Mouse (Mus musculus): Measurements from ENCODE around the gene Kifc5b. TPM values are rescaled to one million over a fixed set of nuclear protein-coding genes. Genes with fewer than 3 reads are reported as not detected.
"Not testable (repeated sequence)": the region's sequence is repeated elsewhere in the genome, so short reads cannot be mapped to it uniquely, and the experiment has no call there.

Gene Kifc5b
- polyA plus RNA-seq, 1 experiment = 1.5 TPM

- H3K4me1 ChIP-seq (ENCODE audit: control insufficient read depth, insufficient read depth, low read length) = peaks cover 10% of the 10 kb centered on the region
- H3K36me3 ChIP-seq (ENCODE audit: control insufficient read depth, insufficient read depth, low read length) = no peaks in the 10 kb centered on the region
- H3K27me3 ChIP-seq (replicated peaks; ENCODE audit: control insufficient read depth, insufficient read depth, low read length) = no peaks in the 10 kb centered on the region
- 73% methylated on average over 2 of the region's 2 CpGs for WGBS
- TF ChIP-seq POLR2A (IDR thresholded peaks at IDR 0.05; ENCODE audit: low read depth, low read length) (no peak), CTCF (conservative IDR thresholded peaks at IDR 0.05; ENCODE audit: insufficient read depth, insufficient read length, low read depth, low read length) (no peak)
- no peak overlapping the region for H3K4me3 ChIP-seq (ENCODE audit: insufficient read depth, low read depth, low read length)
- H3K27ac ChIP-seq (ENCODE audit: insufficient read depth, low read depth, low read length) = no peak overlapping the region
- DNase-seq = no peak
Measured at GRCm38 (mm10) chr17:26918343-26918742, 1.5 kb downstream of the Kifc5b start.

GRCm38 (mm10) chr17:26919516-26919915, 2.6 kb downstream of the Kifc5b start:
- H3K4me3 ChIP-seq (ENCODE audit: insufficient read depth, low read depth, low read length); H3K4me1 ChIP-seq (ENCODE audit: control insufficient read depth, insufficient read depth, low read length); H3K36me3 ChIP-seq (ENCODE audit: control insufficient read depth, insufficient read depth, low read length); H3K27me3 ChIP-seq (replicated peaks; ENCODE audit: control insufficient read depth, insufficient read depth, low read length): not testable (repeated sequence)
- WGBS = 72% methylated on average over 2 of the region's 2 CpGs
- H3K27ac ChIP-seq (ENCODE audit: insufficient read depth, low read depth, low read length) = peak overlapping the region; percentile 42; the same call in 1 of the 2 replicates
- DNase-seq = peak; percentile 69

DNA sequence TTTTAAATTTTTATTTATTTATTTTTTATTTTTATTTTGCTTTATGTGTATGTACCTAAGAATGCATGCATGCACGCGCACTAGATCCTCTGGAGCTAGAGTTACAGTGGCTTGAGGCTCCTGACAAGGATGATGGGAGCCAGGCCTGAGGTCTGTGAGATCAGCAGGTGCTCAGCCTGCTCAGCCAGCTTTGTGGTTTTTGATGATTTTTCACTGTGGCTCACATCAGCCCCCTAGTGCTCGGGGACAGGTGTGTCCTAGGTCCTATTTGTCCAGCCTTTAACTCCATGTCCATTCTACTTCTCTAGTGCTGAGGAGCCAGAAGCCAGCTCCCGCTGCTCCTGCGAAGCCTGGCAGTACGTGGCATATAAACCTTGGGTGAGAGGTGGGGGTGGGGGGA, 5.5 kb downstream of the Kifc5b start:
- not testable (repeated sequence) for DNase-seq; H3K27me3 ChIP-seq (replicated peaks; ENCODE audit: control insufficient read depth, insufficient read depth, low read length); H3K4me3 ChIP-seq (ENCODE audit: insufficient read depth, low read depth, low read length); H3K36me3 ChIP-seq (ENCODE audit: control insufficient read depth, insufficient read depth, low read length); H3K4me1 ChIP-seq (ENCODE audit: control insufficient read depth, insufficient read depth, low read length); H3K27ac ChIP-seq (ENCODE audit: insufficient read depth, low read depth, low read length)
- WGBS = 96% methylated on average over 6 of the region's 6 CpGs

- not testable (repeated sequence) for DNase-seq; H3K27me3 ChIP-seq (replicated peaks; ENCODE audit: control insufficient read depth, insufficient read depth, low read length); H3K27ac ChIP-seq (ENCODE audit: insufficient read depth, low read depth, low read length); H3K4me3 ChIP-seq (ENCODE audit: insufficient read depth, low read depth, low read length); H3K4me1 ChIP-seq (ENCODE audit: control insufficient read depth, insufficient read depth, low read length); H3K36me3 ChIP-seq (ENCODE audit: control insufficient read depth, insufficient read depth, low read length)
- 96% methylated on average over 9 of the region's 9 CpGs for WGBS
Measured at GRCm38 (mm10) chr17:26925414-26925813, 8.5 kb downstream of the Kifc5b start.

DNA sequence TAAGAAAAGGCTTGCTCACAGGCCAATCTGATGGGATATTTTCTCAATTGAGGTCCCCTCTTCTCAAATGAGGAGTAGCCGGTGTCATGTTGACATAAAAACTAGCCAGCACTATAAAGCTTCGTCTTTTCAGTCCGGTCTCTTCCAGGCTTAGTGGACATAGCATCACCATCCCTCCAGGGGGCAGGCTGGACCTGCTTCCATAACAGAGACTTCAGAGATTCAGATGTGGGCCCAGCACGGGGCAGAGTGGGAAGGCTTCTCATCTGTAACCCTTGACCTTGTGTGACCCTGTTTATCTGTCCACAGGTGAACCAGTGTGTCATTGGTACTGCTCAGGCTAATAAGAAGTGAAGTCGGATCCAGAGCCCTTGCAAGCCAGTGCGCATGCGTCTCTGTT, 14.9 kb downstream of the Kifc5b start:
- not testable (repeated sequence) for H3K27ac ChIP-seq (ENCODE audit: insufficient read depth, low read depth, low read length); H3K4me1 ChIP-seq (ENCODE audit: control insufficient read depth, insufficient read depth, low read length); H3K4me3 ChIP-seq (ENCODE audit: insufficient read depth, low read depth, low read length); H3K36me3 ChIP-seq (ENCODE audit: control insufficient read depth, insufficient read depth, low read length); H3K27me3 ChIP-seq (replicated peaks; ENCODE audit: control insufficient read depth, insufficient read depth, low read length)
- WGBS = 56% methylated on average over 7 of the region's 7 CpGs
- DNase-seq = peak; percentile 66
- peak; percentile 70 for TF ChIP-seq CTCF (conservative IDR thresholded peaks at IDR 0.05; ENCODE audit: insufficient read depth, insufficient read length, low read depth, low read length)

- peak; percentile 99 for DNase-seq
- Histone ChIP-seq H3K4me3 (ENCODE audit: insufficient read depth, low read depth, low read length) (peak within 1 kb of the TSS; percentile 79), H3K27me3 (replicated peaks; ENCODE audit: control insufficient read depth, insufficient read depth, low read length) (no peaks in the 10 kb centered on the region), H3K27ac (ENCODE audit: insufficient read depth, low read depth, low read length) (peak within 1 kb of the TSS; percentile 73), H3K4me1 (ENCODE audit: control insufficient read depth, insufficient read depth, low read length) (peaks cover 11% of the 10 kb centered on the region), H3K36me3 (ENCODE audit: control insufficient read depth, insufficient read depth, low read length) (no peaks in the 10 kb centered on the region)
- under 1% methylated on average over 43 of the region's 43 CpGs for WGBS
- TF ChIP-seq POLR2A (IDR thresholded peaks at IDR 0.05; ENCODE audit: low read depth, low read length) (peak; percentile 75), CTCF (conservative IDR thresholded peaks at IDR 0.05; ENCODE audit: insufficient read depth, insufficient read length, low read depth, low read length) (no peak)
Measured at GRCm38 (mm10) chr17:26932839-26933398, 16.0 kb downstream of the Kifc5b start, which contains the start of gene Phf1. TSS of gene Phf1 (plus strand) at chr17:26933052.

DNA sequence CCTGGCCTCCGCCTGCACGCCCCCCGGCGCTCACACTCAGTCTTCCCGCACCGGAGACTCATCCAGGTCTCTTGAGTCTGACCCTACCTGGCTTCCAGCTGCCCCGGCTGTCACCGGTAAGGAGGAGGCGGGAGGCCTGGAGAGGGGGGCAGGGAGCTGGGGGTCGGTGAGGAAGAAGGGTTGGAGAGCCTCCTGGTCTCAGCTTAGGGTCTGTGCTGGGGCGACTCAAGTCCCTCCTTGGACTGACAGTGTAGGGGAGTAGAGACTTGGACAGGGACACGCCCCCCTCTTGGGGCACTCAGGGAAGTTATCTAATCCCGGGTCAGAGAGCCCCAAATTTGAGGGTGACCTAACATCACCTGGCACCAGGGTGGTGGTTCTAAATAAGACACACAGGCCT, 16.5 kb downstream of the Kifc5b start:
- no peak for TF ChIP-seq CTCF (conservative IDR thresholded peaks at IDR 0.05; ENCODE audit: insufficient read depth, insufficient read length, low read depth, low read length)
- TF ChIP-seq POLR2A (IDR thresholded peaks at IDR 0.05; ENCODE audit: low read depth, low read length) = no peak
- peak overlapping the region; percentile 79 for H3K4me3 ChIP-seq (ENCODE audit: insufficient read depth, low read depth, low read length)
- peak overlapping the region; percentile 73 for H3K27ac ChIP-seq (ENCODE audit: insufficient read depth, low read depth, low read length)
- 5% methylated on average over 13 of the region's 13 CpGs for WGBS
- no peaks in the 10 kb centered on the region for H3K27me3 ChIP-seq (replicated peaks; ENCODE audit: control insufficient read depth, insufficient read depth, low read length)
- DNase-seq = no peak
- H3K36me3 ChIP-seq (ENCODE audit: control insufficient read depth, insufficient read depth, low read length) = no peaks in the 10 kb centered on the region
- peaks cover 12% of the 10 kb centered on the region for H3K4me1 ChIP-seq (ENCODE audit: control insufficient read depth, insufficient read depth, low read length)
